Mouse (Mus musculus) erythroblast, embryonic 14.5 days (primary cell): ENCODE measurements around the gene Supt4a. TPM values are rescaled to one million over a fixed set of nuclear protein-coding genes. Genes with fewer than 3 reads are reported as not detected.

Experiments used
- H3K27me3 ChIP-seq: 2 replicates; pipeline ENCODE4 v1.6.1; 2012; ENCODE audit warnings: inconsistent platforms; ENCODE audit not compliant: control insufficient read depth
- H3K36me3 ChIP-seq: 2 replicates; pipeline ENCODE4 v1.6.1; 2012; ENCODE audit warnings: mild to moderate bottlenecking, inconsistent platforms; ENCODE audit not compliant: control insufficient read depth
- H3K4me1 ChIP-seq: 2 replicates; pipeline ENCODE4 v1.6.1; 2012; ENCODE audit warnings: inconsistent platforms; ENCODE audit not compliant: control insufficient read depth
- H3K4me3 ChIP-seq: replicated peaks from 2 replicates; pipeline ENCODE3; 2012; ENCODE audit warnings: moderate library complexity, mild to moderate bottlenecking, inconsistent platforms
- H3K9me3 ChIP-seq: 2 replicates; pipeline ENCODE4 v1.6.1; 2012; ENCODE audit warnings: low read length, inconsistent platforms, mixed read lengths; ENCODE audit not compliant: control insufficient read depth
- GATA1 ChIP-seq: IDR thresholded peaks from 2 replicates; pipeline ENCODE4 v1.6.1; 2012; ENCODE audit warnings: low read length, inconsistent platforms, mixed read lengths
- TAL1 ChIP-seq: IDR thresholded peaks from 3 replicates; pipeline ENCODE4 v1.6.1; 2012; ENCODE audit warnings: low read length, inconsistent platforms, mixed read lengths
- polyA plus RNA-seq: library from polyadenylated mRNA; stranded (reverse); fragments of >175 nt; gene quantifications from 2 replicates; pipeline ENCODE4 v1.2.3, GENCODE M21; 2012

Gene Supt4a
- polyA plus RNA-seq, 1 experiment = 4.3 TPM

- no peaks in the 10 kb centered on the region for H3K27me3 ChIP-seq
- H3K4me1 ChIP-seq = peaks cover 79% of the 10 kb centered on the region
- peaks cover 45% of the 10 kb centered on the region for H3K36me3 ChIP-seq
- H3K9me3 ChIP-seq = no peaks in the 10 kb centered on the region
- H3K4me3 ChIP-seq = peak overlapping the region; percentile 70
- no peak for TF ChIP-seq GATA1
- no peak for TF ChIP-seq TAL1
Observed at GRCm38 (mm10) chr11:87753891-87754501, 16.6 kb downstream of the Supt4a start.

DNA sequence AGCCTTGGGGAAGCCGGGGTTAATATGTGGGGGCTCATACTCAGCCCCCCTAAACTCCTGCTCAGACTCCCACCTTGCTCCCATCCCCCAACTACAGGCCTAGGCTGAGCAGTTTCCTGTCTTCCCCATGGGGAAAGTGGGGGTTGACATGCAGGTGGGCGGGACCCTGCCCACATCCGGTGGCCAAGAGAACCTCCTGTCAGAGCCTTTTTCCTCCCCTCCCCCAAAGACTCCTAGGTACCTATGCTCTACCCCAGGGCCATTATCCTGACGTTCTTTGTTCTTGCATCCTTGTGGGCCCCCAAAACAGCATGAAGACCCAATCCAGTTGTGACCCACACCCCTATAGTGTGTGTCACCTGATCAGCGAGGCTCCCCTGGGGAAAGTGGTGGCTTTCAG, 17.3 kb downstream of the Supt4a start:
- H3K4me1 ChIP-seq = peaks cover 79% of the 10 kb centered on the region
- TF ChIP-seq TAL1 (no peak), GATA1 (no peak)
- H3K4me3 ChIP-seq = peak overlapping the region; percentile 70

GRCm38 (mm10) chr11:87755360-87756017, 18.1 kb downstream of the Supt4a start:
- Histone ChIP-seq H3K4me1 (peaks cover 79% of the 10 kb centered on the region), H3K36me3 (peaks cover 45% of the 10 kb centered on the region), H3K27me3 (peaks cover 4% of the 10 kb centered on the region), H3K4me3 (peak overlapping the region; percentile 70), H3K9me3 (no peaks in the 10 kb centered on the region)
- no peak for TF ChIP-seq TAL1
- TF ChIP-seq GATA1 = no peak

More for the DNA sequence above, 17.3 kb downstream of the Supt4a start:
- H3K27me3 ChIP-seq = no peaks in the 10 kb centered on the region
- no peaks in the 10 kb centered on the region for H3K9me3 ChIP-seq
- peaks cover 45% of the 10 kb centered on the region for H3K36me3 ChIP-seq

- TF ChIP-seq GATA1 (no peak), TAL1 (no peak)
- H3K9me3 ChIP-seq = no peaks in the 10 kb centered on the region
- peak overlapping the region; percentile 70 for H3K4me3 ChIP-seq
- peaks cover 78% of the 10 kb centered on the region for H3K4me1 ChIP-seq
- peaks cover 41% of the 10 kb centered on the region for H3K36me3 ChIP-seq
- H3K27me3 ChIP-seq = peaks cover 12% of the 10 kb centered on the region
Observed at GRCm38 (mm10) chr11:87756251-87756820, 19.0 kb downstream of the Supt4a start.

GRCm38 (mm10) chr11:87757001-87757954, 19.9 kb downstream of the Supt4a start:
- Histone ChIP-seq H3K4me1 (peaks cover 70% of the 10 kb centered on the region), H3K4me3 (peak overlapping the region; percentile 70), H3K27me3 (peaks cover 22% of the 10 kb centered on the region), H3K9me3 (no peaks in the 10 kb centered on the region), H3K36me3 (peaks cover 33% of the 10 kb centered on the region)
- TF ChIP-seq GATA1 (no peak), TAL1 (no peak)

DNA sequence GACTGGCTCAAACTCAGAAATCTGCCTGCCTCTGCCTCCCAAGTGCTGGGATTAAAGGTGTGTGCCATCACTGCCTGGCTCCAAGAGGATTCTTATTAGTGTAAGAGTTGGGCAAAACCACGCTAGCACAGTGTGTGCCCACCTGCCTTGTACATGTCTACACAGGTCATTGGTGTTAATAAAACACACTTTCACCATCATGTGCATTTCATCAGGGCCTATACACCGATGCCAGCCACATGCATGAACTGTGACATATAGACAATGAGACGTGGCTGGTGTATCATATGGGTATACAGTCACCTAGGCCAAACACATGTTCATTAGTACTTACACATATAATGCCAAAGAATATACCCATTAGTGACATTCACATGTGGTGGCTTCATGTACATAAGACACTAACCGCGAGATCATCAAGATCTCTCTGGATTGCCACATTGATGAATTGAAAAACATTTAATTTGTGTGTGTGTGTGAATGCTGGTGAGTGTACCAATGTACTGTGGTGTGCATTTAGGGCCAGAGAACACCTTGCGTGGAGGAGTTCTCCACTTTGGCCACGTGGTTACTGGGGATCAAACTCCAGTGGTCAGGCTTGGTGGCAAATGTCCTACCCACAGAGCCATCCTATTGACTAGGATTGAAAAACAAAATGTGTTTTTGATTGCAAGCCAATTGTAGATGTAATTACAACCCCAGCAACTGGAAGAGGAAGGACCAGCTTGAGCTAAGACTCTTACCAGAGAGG, 21.0 kb downstream of the Supt4a start:
- no peak for TF ChIP-seq TAL1
- no peak for TF ChIP-seq GATA1

GRCm38 (mm10) chr11:87758957-87759608, 21.7 kb downstream of the Supt4a start:
- TF ChIP-seq TAL1 = no peak
- TF ChIP-seq GATA1 = no peak
- H3K4me1 ChIP-seq = peaks cover 60% of the 10 kb centered on the region
- peaks cover 40% of the 10 kb centered on the region for H3K27me3 ChIP-seq
- H3K9me3 ChIP-seq = peaks cover 8% of the 10 kb centered on the region
- peak overlapping the region; percentile 70 for H3K4me3 ChIP-seq
- peaks cover 29% of the 10 kb centered on the region for H3K36me3 ChIP-seq

More for the DNA sequence above, 21.0 kb downstream of the Supt4a start:
- Histone ChIP-seq H3K27me3 (peaks cover 32% of the 10 kb centered on the region), H3K9me3 (peaks cover under 1% of the 10 kb centered on the region), H3K4me3 (peak overlapping the region; percentile 70), H3K36me3 (peaks cover 30% of the 10 kb centered on the region), H3K4me1 (peaks cover 60% of the 10 kb centered on the region)

GRCm38 (mm10) chr11:87759609-87760005, 22.3 kb downstream of the Supt4a start:
- no peak overlapping the region for H3K4me3 ChIP-seq

More at GRCm38 (mm10) chr11:87759609-87760005, 22.3 kb downstream of the Supt4a start:
- TF ChIP-seq TAL1 (no peak), GATA1 (peak; percentile 86)
- H3K36me3 ChIP-seq = peaks cover 29% of the 10 kb centered on the region
- peaks cover 12% of the 10 kb centered on the region for H3K9me3 ChIP-seq
- H3K4me1 ChIP-seq = peaks cover 60% of the 10 kb centered on the region
- H3K27me3 ChIP-seq = peaks cover 45% of the 10 kb centered on the region
